Mouse (Mus musculus) limb, embryonic 10.5 days (tissue): ENCODE measurements at regions not wholly inside any gene's neighbourhood (a gene's known extent, or its start where the extent isn't known, plus 50 kb on each side); places are given as distances from the start of the nearest gene placed in this dataset.

Experiments
- DNase-seq: peaks from one replicate; pipeline ENCODE4 v3.0.0-alpha.2; 2017; ENCODE audit warnings: low spot score
- H3K27ac ChIP-seq: fragments of 300-500 bp; sonication (generic); 2 replicates; pipeline ENCODE4 v1.5.1; 2016; ENCODE audit warnings: mild to moderate bottlenecking
- H3K27me3 ChIP-seq: fragments of 300-500 bp; sonication (generic); 2 replicates; pipeline ENCODE4 v1.6.1; 2016; ENCODE audit warnings: low read depth, mild to moderate bottlenecking; ENCODE audit not compliant: poor library complexity, severe bottlenecking
- H3K36me3 ChIP-seq: fragments of 300-500 bp; sonication (generic); 2 replicates; pipeline ENCODE4 v1.6.1; 2016; ENCODE audit warnings: mild to moderate bottlenecking, moderate library complexity
- H3K4me1 ChIP-seq: fragments of 300-500 bp; sonication (generic); 2 replicates; pipeline ENCODE4 v1.6.1; 2016
- H3K4me3 ChIP-seq: fragments of 300-500 bp; sonication (generic); 2 replicates; pipeline ENCODE4 v1.5.1; 2016; ENCODE audit warnings: mild to moderate bottlenecking, moderate library complexity
- H3K9me3 ChIP-seq: fragments of 300-500 bp; sonication (generic); replicated peaks from 2 replicates; pipeline ENCODE4 v1.6.1; 2016; ENCODE audit warnings: mild to moderate bottlenecking
- WGBS: fragments of 180-500 bp; shearing (Covaris S2); methylation state at CpG from one replicate; pipeline ENCODE4 v1.1.7; 2016; 5-methylcytosine and 5-hydroxymethylcytosine counted together

DNA sequence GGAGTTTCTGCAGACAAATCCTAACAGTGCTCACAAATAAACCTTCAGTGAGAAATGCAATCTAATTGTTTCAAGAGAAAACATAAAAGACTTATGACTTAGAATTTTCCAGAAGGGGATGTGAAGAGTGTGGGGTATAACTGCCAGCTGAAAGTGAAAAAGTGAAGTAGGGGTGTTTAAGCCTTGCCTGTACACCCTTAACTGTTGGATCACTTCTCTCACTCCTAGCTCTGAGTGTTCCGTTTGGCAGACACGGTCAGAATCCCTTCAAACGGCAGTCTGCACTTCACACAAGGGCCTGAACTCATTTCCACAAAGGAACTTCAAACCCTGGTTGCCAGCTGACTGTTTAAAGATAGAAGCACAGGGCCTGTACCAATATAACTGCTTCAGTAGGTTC lies 101.2 kb upstream of the Mpp6 start:
- no peaks in the 10 kb centered on the region for H3K9me3 ChIP-seq
- no peak overlapping the region for H3K4me3 ChIP-seq
- no peak for DNase-seq
- 51% methylated on average over 3 of the region's 3 CpGs for WGBS
- H3K27me3 ChIP-seq, result no peaks in the 10 kb centered on the region
- H3K36me3 ChIP-seq, result no peaks in the 10 kb centered on the region
- peaks cover 21% of the 10 kb centered on the region for H3K4me1 ChIP-seq
- peak overlapping the region; percentile 42; the same call in 1 of the 2 replicates for H3K27ac ChIP-seq

DNA sequence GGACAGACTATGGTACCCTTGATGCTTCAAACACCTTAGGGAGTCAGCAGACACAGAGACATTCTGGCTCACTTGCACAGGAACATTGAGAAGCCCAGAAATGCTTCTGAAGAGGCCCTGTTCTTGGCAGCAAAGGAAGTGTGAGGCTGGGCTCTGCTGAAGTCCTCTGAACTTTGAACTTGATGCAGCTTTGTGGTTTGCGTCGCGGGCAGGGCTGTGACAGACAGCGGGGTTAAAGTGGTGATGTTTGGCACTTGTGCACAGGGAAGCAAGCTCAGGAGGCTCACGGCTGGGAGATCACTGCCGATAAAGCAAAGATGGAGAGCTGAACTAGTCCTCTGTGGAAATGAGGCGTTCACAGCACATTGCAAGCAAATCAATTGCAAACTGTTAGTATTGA lies 100.7 kb upstream of the Mpp6 start:
- no peak overlapping the region for H3K4me3 ChIP-seq
- 77% methylated on average over 7 of the region's 7 CpGs for WGBS
- no peak for DNase-seq
- H3K36me3 ChIP-seq, result no peaks in the 10 kb centered on the region
- H3K4me1 ChIP-seq, result peaks cover 21% of the 10 kb centered on the region
- H3K27me3 ChIP-seq, result no peaks in the 10 kb centered on the region
- no peaks in the 10 kb centered on the region for H3K9me3 ChIP-seq
- peak overlapping the region; percentile 42; the same call in 1 of the 2 replicates for H3K27ac ChIP-seq

DNA sequence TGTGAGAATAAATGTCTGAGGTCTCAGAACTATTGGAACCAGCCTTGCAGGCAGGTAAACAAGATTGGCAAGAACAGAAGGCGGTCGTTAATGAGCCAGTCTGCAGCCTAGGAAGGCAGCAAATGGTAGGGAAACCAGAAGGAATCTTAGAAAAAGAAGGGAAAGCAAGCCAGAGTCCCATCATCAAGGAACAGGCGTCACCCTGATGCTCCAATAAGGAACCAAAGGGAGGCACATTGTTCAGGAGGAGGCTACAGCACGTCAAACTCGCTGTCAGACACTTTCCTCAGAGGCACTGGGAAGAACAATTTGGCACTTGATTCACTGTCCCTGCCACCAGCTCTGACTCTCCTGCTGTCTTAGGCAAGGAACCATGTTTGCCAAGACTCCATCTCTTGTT lies 100.2 kb upstream of the Mpp6 start:
- Histone ChIP-seq H3K4me1 (peaks cover 21% of the 10 kb centered on the region), H3K36me3 (no peaks in the 10 kb centered on the region), H3K27ac (no peak overlapping the region), H3K27me3 (no peaks in the 10 kb centered on the region), H3K9me3 (no peaks in the 10 kb centered on the region), H3K4me3 (no peak overlapping the region)
- 67% methylated on average over 5 of the region's 5 CpGs for WGBS
- no peak for DNase-seq

GRCm38 (mm10) chr6:50011071-50011470 lies 99.0 kb upstream of the Mpp6 start:
- Histone ChIP-seq H3K36me3 (no peaks in the 10 kb centered on the region), H3K27ac (no peak overlapping the region), H3K4me1 (peaks cover 21% of the 10 kb centered on the region), H3K9me3 (no peaks in the 10 kb centered on the region), H3K4me3 (no peak overlapping the region), H3K27me3 (no peaks in the 10 kb centered on the region)
- 88% methylated on average over 12 of the region's 12 CpGs for WGBS
- no peak for DNase-seq

GRCm38 (mm10) chr6:50011746-50012453 lies 98.1 kb upstream of the Mpp6 start:
- DNase-seq, result no peak
- no peak overlapping the region for H3K4me3 ChIP-seq
- H3K27ac ChIP-seq, result no peak overlapping the region
- no peaks in the 10 kb centered on the region for H3K9me3 ChIP-seq
- no peaks in the 10 kb centered on the region for H3K36me3 ChIP-seq
- H3K4me1 ChIP-seq, result peaks cover 21% of the 10 kb centered on the region
- no peaks in the 10 kb centered on the region for H3K27me3 ChIP-seq
- WGBS, result 80% methylated on average over 5 of the region's 5 CpGs

GRCm38 (mm10) chr6:50013067-50013466 lies 97.0 kb upstream of the Mpp6 start:
- 84% methylated on average over 5 of the region's 5 CpGs for WGBS
- Histone ChIP-seq H3K4me3 (no peak overlapping the region), H3K27me3 (no peaks in the 10 kb centered on the region), H3K9me3 (no peaks in the 10 kb centered on the region), H3K4me1 (peaks cover 20% of the 10 kb centered on the region), H3K27ac (no peak overlapping the region), H3K36me3 (no peaks in the 10 kb centered on the region)
- no peak for DNase-seq

DNA sequence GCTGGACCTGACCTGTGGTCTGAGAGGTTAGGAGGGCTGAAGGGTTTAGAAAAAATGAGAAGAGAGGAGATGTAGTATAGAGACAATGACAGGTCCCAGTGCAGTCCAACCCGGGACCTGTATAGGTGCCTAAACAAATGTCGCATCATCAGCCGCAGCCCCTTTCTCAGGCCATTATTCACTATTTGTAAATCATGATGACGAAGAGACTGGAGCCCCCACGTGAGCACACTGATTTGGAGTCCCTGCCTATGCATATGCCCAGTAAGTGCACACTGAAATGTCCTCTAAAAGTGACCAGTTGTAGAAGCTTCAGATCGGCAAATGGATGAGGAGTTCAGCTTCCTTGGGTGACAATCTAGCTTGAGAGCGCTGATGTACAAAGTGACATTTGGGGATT lies 96.2 kb upstream of the Mpp6 start:
- H3K4me1 ChIP-seq, result peaks cover 14% of the 10 kb centered on the region
- H3K9me3 ChIP-seq, result no peaks in the 10 kb centered on the region
- H3K27me3 ChIP-seq, result no peaks in the 10 kb centered on the region
- no peaks in the 10 kb centered on the region for H3K36me3 ChIP-seq
- H3K4me3 ChIP-seq, result no peak overlapping the region
- DNase-seq, result no peak
- H3K27ac ChIP-seq, result no peak overlapping the region
- WGBS, result 91% methylated on average over 7 of the region's 7 CpGs

DNA sequence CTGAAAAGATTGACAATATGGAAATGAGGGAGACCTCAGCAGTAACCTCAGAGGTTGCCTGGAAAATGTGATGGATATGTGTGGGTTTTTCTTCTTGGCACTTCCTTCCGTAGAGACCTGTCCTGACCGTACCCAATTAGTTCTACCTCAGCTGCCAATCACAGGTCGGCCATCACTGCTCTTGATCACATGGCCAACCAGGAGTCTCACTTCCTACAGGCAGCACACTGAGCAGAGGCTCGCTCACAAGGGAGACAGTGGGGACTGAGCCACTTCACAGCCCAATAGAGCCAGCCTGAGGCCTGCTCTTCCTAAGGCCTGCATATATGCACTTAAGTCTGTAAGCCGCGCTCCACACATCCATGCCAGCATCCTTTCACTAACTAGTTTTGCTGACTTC lies 82.1 kb upstream of the Mpp6 start:
- H3K36me3 ChIP-seq, result no peaks in the 10 kb centered on the region
- H3K4me3 ChIP-seq, result no peak overlapping the region
- no peak overlapping the region for H3K27ac ChIP-seq
- no peak for DNase-seq
- no peaks in the 10 kb centered on the region for H3K27me3 ChIP-seq
- 87% methylated on average over 6 of the region's 6 CpGs for WGBS
- peaks cover 10% of the 10 kb centered on the region for H3K4me1 ChIP-seq
- no peaks in the 10 kb centered on the region for H3K9me3 ChIP-seq

GRCm38 (mm10) chr6:50029895-50030515 lies 80.0 kb upstream of the Mpp6 start:
- peaks cover 15% of the 10 kb centered on the region for H3K4me1 ChIP-seq
- no peaks in the 10 kb centered on the region for H3K27me3 ChIP-seq
- DNase-seq, result no peak
- H3K27ac ChIP-seq, result no peak overlapping the region
- 72% methylated on average over 10 of the region's 10 CpGs for WGBS
- no peaks in the 10 kb centered on the region for H3K36me3 ChIP-seq
- no peaks in the 10 kb centered on the region for H3K9me3 ChIP-seq
- no peak overlapping the region for H3K4me3 ChIP-seq

DNA sequence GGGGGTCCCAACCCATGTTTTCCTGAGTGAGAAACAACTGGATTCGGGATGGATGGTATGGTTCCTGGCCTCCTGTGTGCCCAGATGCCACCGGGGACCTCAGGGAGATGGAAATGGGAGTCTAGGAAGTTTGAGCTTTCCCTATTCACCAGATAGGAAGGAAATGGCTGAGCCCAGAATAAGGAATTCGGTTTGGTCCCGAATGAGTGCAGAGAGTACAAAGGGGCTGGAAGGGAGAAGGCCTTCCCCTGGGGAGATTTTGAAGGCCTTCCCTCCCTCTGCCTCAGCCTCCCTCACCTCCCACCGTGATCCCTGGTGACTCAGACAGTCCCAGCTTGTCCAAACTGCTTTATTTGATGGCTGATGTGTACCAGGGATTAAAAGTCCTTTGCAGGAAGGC lies 78.7 kb upstream of the Mpp6 start:
- no peak for DNase-seq
- Histone ChIP-seq H3K4me1 (peaks cover 15% of the 10 kb centered on the region), H3K4me3 (no peak overlapping the region), H3K27me3 (no peaks in the 10 kb centered on the region), H3K36me3 (no peaks in the 10 kb centered on the region), H3K27ac (no peak overlapping the region), H3K9me3 (no peaks in the 10 kb centered on the region)
- WGBS, result 84% methylated on average over 5 of the region's 5 CpGs

GRCm38 (mm10) chr6:50032894-50033595 lies 77.0 kb upstream of the Mpp6 start:
- no peaks in the 10 kb centered on the region for H3K27me3 ChIP-seq
- no peaks in the 10 kb centered on the region for H3K36me3 ChIP-seq
- no peak overlapping the region for H3K4me3 ChIP-seq
- H3K4me1 ChIP-seq, result peaks cover 23% of the 10 kb centered on the region
- no peaks in the 10 kb centered on the region for H3K9me3 ChIP-seq
- WGBS, result 66% methylated on average over 15 of the region's 15 CpGs
- H3K27ac ChIP-seq, result no peak overlapping the region
- DNase-seq, result no peak

DNA sequence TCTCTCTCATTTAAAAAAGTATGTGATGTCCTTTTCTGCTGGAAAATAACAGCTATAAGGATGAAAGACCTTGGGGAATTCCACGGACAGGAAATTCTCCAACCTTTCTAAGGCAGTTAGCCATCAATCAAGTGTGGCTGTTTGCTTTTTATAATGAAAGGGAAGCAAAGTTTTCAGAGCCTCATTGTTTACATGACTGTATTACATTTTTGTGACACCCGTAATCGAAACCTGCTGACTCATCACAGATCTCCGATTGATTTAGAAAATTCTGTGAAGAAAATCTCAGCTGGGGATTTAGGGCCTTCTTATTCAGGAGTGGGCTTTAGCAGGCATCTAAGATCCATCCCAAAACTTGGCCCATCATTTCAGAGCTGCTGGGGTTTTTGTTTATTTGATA lies 72.4 kb upstream of the Mpp6 start:
- H3K36me3 ChIP-seq, result no peaks in the 10 kb centered on the region
- no peak overlapping the region for H3K4me3 ChIP-seq
- DNase-seq, result no peak
- H3K27ac ChIP-seq, result 0 out of 2 replicates have a peak overlapping the region, but pooled peaks have one; percentile 31
- WGBS, result 63% methylated on average over 4 of the region's 4 CpGs
- no peaks in the 10 kb centered on the region for H3K27me3 ChIP-seq
- peaks cover 24% of the 10 kb centered on the region for H3K4me1 ChIP-seq
- no peaks in the 10 kb centered on the region for H3K9me3 ChIP-seq

DNA sequence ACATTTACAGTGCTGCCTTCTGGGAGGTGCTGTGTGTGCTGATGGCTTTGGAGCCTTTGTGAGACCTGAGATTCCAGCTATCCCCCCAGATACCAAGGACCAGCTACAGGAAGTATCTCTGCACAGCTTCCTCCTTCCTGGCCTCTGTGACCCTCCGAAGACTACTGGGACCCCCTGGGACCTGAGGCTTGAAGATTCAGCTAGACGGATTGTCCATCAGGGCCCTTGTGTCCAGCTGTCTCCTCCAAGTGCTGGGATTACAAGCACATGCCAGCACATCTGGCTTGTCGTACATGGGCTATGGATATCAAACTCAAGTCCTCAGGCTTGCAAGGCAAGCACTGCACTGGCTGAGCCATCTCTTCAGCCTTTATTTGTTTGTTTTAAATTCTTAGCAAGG lies 71.7 kb upstream of the Mpp6 start:
- H3K4me1 ChIP-seq, result peaks cover 18% of the 10 kb centered on the region
- no peaks in the 10 kb centered on the region for H3K27me3 ChIP-seq
- H3K4me3 ChIP-seq, result no peak overlapping the region
- WGBS, result 70% methylated on average over 3 of the region's 3 CpGs
- H3K36me3 ChIP-seq, result no peaks in the 10 kb centered on the region
- H3K27ac ChIP-seq, result peak overlapping the region; percentile 31
- H3K9me3 ChIP-seq, result no peaks in the 10 kb centered on the region
- no peak for DNase-seq
